10 mouse cellular contexts compared by ENCODE assay signal in genomic region chr15:85408790-85409189, GRCm38 (mm10).
DNase-seq lines count a peak whose midpoint lies in the region; ATAC-seq and TF ChIP-seq lines count a peak whose summit lies in the region.
"Had no signal": no experiment of that assay in that cellular context is flagged by ENCODE, and none has a peak within 500 bp of the region (broad histone marks: within the 10 kb centered on the region; RNA-seq: fewer than 3 reads in every experiment).

No protein-coding gene starts in this region.

- H3K36me3 ChIP-seq in liver, postnatal 0 days (replicated peaks; ENCODE audit: insufficient read depth, low read length): no peaks in the 10 kb centered on the region
- H3K36me3 ChIP-seq in liver, embryonic 12.5 days: peaks cover 9% of the 10 kb centered on the region

- TF ChIP-seq EP300 in liver, postnatal 0 days (IDR thresholded peaks at IDR 0.05; ENCODE audit: low read depth): no peak

- H3K9me3 ChIP-seq in liver, postnatal 0 days (ENCODE audit: low read length): no peaks in the 10 kb centered on the region
- no peaks in the 10 kb centered on the region for H3K9me3 ChIP-seq in liver, embryonic 12.5 days (replicated peaks)

- TF ChIP-seq CTCF in liver, postnatal 0 days (IDR thresholded peaks at IDR 0.05; ENCODE audit: low read depth): no peak

- peak overlapping the region; percentile 1; the same call in 1 of the 2 replicates for H3K27ac ChIP-seq in liver, postnatal 0 days (ENCODE audit: low read depth)
- no peak overlapping the region for H3K27ac ChIP-seq in liver, embryonic 12.5 days

- 76% methylated on average over 5 of the region's 5 CpGs for WGBS in liver, postnatal 0 days (ENCODE audit: insufficient replicate concordance)
- 78% methylated on average over 5 of the region's 5 CpGs for WGBS in liver, embryonic 12.5 days (ENCODE audit: insufficient replicate concordance)

- no peak overlapping the region for H3K9ac ChIP-seq in liver, postnatal 0 days (replicated peaks)
- H3K9ac ChIP-seq in liver, embryonic 12.5 days: no peak overlapping the region

- no peak overlapping the region for H3K4me2 ChIP-seq in liver, postnatal 0 days (ENCODE audit: low read depth, low read length)
- H3K4me2 ChIP-seq in liver, embryonic 12.5 days: no peak overlapping the region

- no peaks in the 10 kb centered on the region for H3K27me3 ChIP-seq in liver, postnatal 0 days (ENCODE audit: insufficient read depth, low read length)
- H3K27me3 ChIP-seq in liver, embryonic 12.5 days (replicated peaks): no peaks in the 10 kb centered on the region

- ATAC-seq in frontal cortex, adult (ENCODE audit: low TSS enrichment): peak; percentile 87
- ATAC-seq in liver, postnatal 0 days: no peak
- no peak for ATAC-seq in liver, embryonic 12.5 days
- ATAC-seq: CD4-positive, CD25-positive, alpha-beta regulatory T cell, adult 4 months had no signal

- DNase-seq in frontal cortex, postnatal 25 days (ENCODE audit: low spot score in 2 of 2): no peak
- DNase-seq in liver, postnatal 0 days: no peak
- peak; percentile 65 for DNase-seq in cerebellum, adult 9-10 months
- DNase-seq in thymus, postnatal 14 days: peak; percentile 47
- DNase-seq in adrenal gland, postnatal 25 days: no peak
- DNase-seq in testis, postnatal 10 days (ENCODE audit: low spot score): no peak
- DNase-seq: kidney, adult 2 months had no signal

- no peaks in the 10 kb centered on the region for H3K4me1 ChIP-seq in liver, postnatal 0 days (ENCODE audit: insufficient read depth)
- H3K4me1 ChIP-seq in liver, embryonic 12.5 days: peaks cover 7% of the 10 kb centered on the region

- no peak overlapping the region for H3K4me3 ChIP-seq in liver, postnatal 0 days (ENCODE audit: low read depth, low read length)
- no peak overlapping the region for H3K4me3 ChIP-seq in liver, embryonic 12.5 days

Comparison
In these comparisons a context has a peak if more than half of its experiments do, and no peak if none do; other contexts are left out.
1. DNase-seq: peak in cerebellum, adult 9-10 months (single experiment) and thymus, postnatal 14 days (single experiment); none in frontal cortex, postnatal 25 days (0 of 2), liver, postnatal 0 days (single experiment), adrenal gland, postnatal 25 days (single experiment) and testis, postnatal 10 days (single experiment).